Mouse (Mus musculus) small intestine, adult 2 months (tissue): ENCODE data around the gene Gli2.

Source experiments
- CTCF ChIP-seq: fragments of 200-500 bp; IDR thresholded peaks from 2 replicates; pipeline ENCODE4 v1.5.1; 2012; ENCODE audit warnings: low read depth, mild to moderate bottlenecking, control low read depth, inconsistent platforms, low read length, moderate library complexity, mixed read lengths; ENCODE audit not compliant: insufficient replicate concordance, insufficient read length; ENCODE audit errors: extremely low read depth
- POLR2A ChIP-seq: fragments of 200-500 bp; IDR thresholded peaks from 2 replicates; pipeline ENCODE4 v1.6.1; 2012; ENCODE audit warnings: low read depth, mild to moderate bottlenecking, control low read depth, inconsistent platforms, low read length, moderate library complexity

DNA sequence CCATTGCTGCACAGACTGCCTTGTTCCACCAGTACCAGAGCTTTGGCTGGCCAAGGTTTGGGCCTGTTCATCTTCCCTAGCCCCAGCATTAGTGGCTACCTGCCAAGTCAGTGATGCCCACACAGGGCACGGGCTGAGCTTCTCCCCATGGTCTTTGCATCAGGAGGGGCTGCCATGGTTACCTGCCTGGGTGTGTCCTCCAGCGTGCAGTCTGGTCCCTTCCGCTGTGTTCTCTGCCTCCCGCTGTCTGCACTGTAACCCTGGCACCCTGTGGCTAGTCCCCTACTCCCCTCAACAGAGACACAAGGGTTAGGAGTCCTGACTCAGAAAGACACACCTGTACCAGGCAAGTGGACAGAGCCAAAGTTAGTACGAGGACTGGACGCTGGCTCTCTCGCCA is 24.5 kb upstream of the Gli2 start:
- TF ChIP-seq POLR2A (no peak), CTCF (no peak)
